Mouse (Mus musculus): ENCODE results near the gene Cyp26c1.

Cyp26c1 gene

DNA sequence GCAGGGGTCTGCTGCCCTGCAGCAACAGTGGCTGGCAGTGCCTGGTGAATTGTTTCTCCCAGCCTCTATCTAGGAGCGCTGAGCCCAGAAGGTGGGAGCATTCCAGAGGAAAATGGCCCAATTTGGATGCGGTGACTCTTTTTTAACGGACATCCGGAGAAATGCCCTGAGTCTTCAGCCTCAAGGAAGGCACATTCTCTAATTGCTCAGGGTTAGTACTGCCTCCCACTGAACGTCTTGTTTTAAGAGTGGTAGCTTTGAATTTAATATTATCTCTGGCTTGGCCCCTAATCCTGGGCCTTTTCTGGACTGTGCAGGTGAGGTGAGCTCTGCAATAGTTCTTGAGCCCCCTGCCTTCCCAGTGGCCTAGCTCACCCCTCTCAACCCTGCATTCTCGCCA, at the start of gene Cyp26c1:
Cyp26c1 (plus strand) TSS at position 301 of the 400 bp plus-strand sequence.
- DNase-seq (ENCODE audit: low spot score in 2 of 2), result no peak

DNA sequence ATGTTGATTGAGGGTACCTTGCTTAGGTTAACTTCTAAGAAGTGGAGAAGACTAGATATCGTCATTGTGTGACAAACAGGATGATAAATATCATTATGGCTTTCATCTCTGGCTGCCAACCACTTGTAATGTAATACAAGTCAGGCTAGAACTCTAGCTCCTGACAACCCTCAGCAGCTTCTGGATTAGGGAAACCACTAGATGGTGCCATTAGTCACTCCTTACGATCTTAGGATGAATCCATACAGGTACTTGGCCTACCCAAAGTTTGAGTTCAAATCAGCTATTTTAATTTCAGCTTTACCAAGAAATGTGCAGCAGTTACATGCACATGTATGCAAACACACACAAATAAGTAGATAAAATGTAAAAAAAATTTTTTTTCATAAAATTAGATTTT, 37.4 kb upstream of the Cyp26c1 start:
- no peak for DNase-seq (ENCODE audit: low spot score in 2 of 2)

- DNase-seq (ENCODE audit: low spot score in 2 of 2), result no peak
Observed at GRCm38 (mm10) chr19:37650526-37650925, 34.9 kb upstream of the Cyp26c1 start.

- DNase-seq (ENCODE audit: low spot score in 2 of 2), result no peak
Observed at GRCm38 (mm10) chr19:37654012-37654411, 31.4 kb upstream of the Cyp26c1 start.

GRCm38 (mm10) chr19:37656441-37656840, 28.9 kb upstream of the Cyp26c1 start:
- peak in 1 of 2 experiments; percentile 27 for DNase-seq (ENCODE audit: low spot score in 2 of 2)

- no peak for DNase-seq (ENCODE audit: low spot score in 2 of 2)
Observed at GRCm38 (mm10) chr19:37665256-37665655, 20.1 kb upstream of the Cyp26c1 start.

- DNase-seq (ENCODE audit: low spot score in 2 of 2), result peak in 1 of 2 experiments; percentile 26
Observed at GRCm38 (mm10) chr19:37667855-37668594, 17.4 kb upstream of the Cyp26c1 start.

- no peak for DNase-seq (ENCODE audit: low spot score in 2 of 2)
Observed at GRCm38 (mm10) chr19:37668657-37669056, 16.7 kb upstream of the Cyp26c1 start.

GRCm38 (mm10) chr19:37669486-37669885, 15.9 kb upstream of the Cyp26c1 start:
- no peak for DNase-seq (ENCODE audit: low spot score in 2 of 2)

- DNase-seq (ENCODE audit: low spot score in 2 of 2), result no peak
Observed at GRCm38 (mm10) chr19:37673393-37673792, 12.0 kb upstream of the Cyp26c1 start.

DNA sequence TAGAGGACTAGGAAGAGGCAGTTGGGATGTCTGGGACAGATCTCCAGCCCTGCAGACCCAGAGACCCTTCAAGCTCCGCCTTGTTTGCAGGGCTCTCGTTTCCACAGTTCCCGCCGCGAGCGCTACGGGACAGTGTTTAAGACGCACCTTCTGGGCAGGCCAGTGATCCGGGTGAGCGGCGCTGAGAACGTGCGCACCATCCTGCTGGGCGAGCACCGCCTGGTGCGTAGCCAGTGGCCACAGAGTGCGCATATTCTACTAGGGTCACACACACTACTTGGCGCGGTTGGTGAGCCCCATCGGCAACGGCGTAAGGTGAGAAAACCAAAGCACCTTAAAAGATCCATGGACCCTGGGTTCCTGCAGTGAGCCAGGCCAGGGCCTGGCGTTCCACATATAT, 966 bp downstream of the Cyp26c1 start:
- no peak for DNase-seq (ENCODE audit: low spot score in 2 of 2)

- no peak for DNase-seq (ENCODE audit: low spot score in 2 of 2)
Observed at GRCm38 (mm10) chr19:37686941-37687850, 1.8 kb downstream of the Cyp26c1 start.

DNA sequence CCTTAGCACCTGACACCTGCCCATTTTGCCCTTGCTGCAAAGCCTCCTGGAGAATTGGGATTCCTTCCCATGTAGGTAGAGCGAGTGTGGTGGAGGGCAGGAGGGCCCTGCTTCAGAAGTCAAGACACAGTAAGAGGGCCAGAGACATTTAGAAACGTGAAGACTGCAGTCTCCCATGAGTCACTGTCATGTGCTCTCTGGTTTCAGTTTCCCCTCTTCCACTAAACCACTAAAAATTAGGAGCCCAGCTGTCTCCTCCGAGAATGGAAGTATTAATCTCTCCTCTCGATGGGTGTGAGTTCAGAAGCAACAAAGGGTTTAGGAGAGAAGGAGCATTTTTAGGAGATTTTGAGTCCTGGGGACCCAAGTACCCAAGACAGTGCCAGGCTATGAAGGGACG, 4.1 kb downstream of the Cyp26c1 start:
- no peak for DNase-seq (ENCODE audit: low spot score in 2 of 2)

- no peak for DNase-seq (ENCODE audit: low spot score in 2 of 2)
Observed at GRCm38 (mm10) chr19:37690716-37691115, 5.3 kb downstream of the Cyp26c1 start.

DNA sequence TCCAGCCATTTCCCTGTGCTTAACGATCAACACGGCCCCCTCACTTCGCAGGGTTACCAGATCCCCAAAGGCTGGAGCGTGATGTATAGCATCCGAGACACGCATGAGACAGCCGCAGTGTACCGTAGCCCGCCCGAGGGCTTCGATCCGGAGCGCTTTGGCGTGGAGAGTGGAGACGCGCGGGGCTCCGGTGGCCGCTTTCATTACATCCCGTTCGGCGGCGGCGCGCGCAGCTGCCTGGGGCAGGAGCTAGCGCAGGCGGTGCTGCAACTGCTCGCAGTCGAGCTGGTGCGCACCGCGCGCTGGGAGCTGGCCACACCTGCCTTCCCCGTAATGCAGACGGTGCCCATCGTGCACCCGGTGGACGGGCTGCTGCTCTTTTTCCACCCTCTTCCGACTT, 7.5 kb downstream of the Cyp26c1 start:
- DNase-seq (ENCODE audit: low spot score in 2 of 2), result no peak

GRCm38 (mm10) chr19:37695146-37695545, 9.8 kb downstream of the Cyp26c1 start:
- no peak for DNase-seq (ENCODE audit: low spot score in 2 of 2)

GRCm38 (mm10) chr19:37695762-37696602, 10.6 kb downstream of the Cyp26c1 start:
- DNase-seq (ENCODE audit: low spot score in 2 of 2), result no peak

DNA sequence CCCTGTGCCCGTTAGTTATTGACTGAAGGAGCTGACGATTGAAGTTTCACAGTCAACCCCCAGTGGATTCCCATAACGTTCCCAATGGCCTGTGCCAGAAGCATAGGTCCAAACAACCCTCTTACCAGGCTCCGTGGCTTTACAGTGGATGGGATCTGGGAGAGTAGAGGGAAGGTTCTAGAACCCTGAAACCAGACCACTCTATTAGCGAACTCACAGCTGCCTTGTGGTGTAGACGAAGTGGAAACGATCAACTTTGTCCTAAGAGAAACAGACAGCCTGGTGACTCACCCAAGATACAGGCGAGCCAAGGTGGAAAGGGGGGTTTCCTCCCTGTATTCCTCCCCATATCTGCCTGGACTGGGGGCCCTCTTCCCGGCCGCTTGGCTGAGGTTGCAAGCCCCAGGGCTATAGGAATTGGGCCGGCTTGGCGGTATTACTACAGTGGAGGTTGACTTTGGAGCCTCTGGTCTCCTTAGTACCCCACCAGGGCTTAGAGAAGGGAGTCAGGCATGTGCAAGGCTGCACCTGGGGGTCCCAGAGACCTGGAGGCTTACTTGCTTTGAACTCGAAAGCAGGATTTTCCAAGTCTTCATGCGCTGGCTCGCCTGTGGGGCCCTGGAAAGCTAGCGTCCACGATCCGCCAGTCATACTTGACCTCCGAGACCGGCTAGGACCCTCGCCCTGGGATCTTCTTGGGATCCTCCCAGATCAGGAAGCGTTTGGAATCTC, 11.4 kb downstream of the Cyp26c1 start:
- DNase-seq (ENCODE audit: low spot score in 2 of 2), result no peak

GRCm38 (mm10) chr19:37697335-37697636, 11.9 kb downstream of the Cyp26c1 start:
- no peak for DNase-seq (ENCODE audit: low spot score in 2 of 2)

- no peak for DNase-seq (ENCODE audit: low spot score in 2 of 2)
Observed at GRCm38 (mm10) chr19:37697651-37698272, 12.4 kb downstream of the Cyp26c1 start, which contains the start of gene Cyp26a1. Gene Cyp26a1, plus strand, starts transcription at chr19:37697798.

Data from spleen, postnatal 4 days (tissue).